Mouse (Mus musculus) erythroblast, embryonic 14.5 days (primary cell): ENCODE results near the gene Acat2.

Source experiments
- GATA1 ChIP-seq: IDR thresholded peaks from 2 replicates; pipeline ENCODE4 v1.6.1; 2012; ENCODE audit warnings: low read length, inconsistent platforms, mixed read lengths
- TAL1 ChIP-seq: IDR thresholded peaks from 3 replicates; pipeline ENCODE4 v1.6.1; 2012; ENCODE audit warnings: low read length, inconsistent platforms, mixed read lengths

- TF ChIP-seq GATA1 (no peak), TAL1 (no peak)
These were observed 23.1 kb downstream of the Acat2 start for GRCm38 (mm10) chr17:12937412-12937970.
